Mouse (Mus musculus) cerebellum, adult 9-10 months (tissue): ENCODE results near the gene Trmt61a.
"Not testable (repeated sequence)": the region's sequence is repeated elsewhere in the genome, so short reads cannot be mapped to it uniquely, and the experiment has no call there.

Experiments used
- DNase-seq: peaks from one replicate; pipeline ENCODE4 v3.0.0; 2022

Trmt61a gene

DNA sequence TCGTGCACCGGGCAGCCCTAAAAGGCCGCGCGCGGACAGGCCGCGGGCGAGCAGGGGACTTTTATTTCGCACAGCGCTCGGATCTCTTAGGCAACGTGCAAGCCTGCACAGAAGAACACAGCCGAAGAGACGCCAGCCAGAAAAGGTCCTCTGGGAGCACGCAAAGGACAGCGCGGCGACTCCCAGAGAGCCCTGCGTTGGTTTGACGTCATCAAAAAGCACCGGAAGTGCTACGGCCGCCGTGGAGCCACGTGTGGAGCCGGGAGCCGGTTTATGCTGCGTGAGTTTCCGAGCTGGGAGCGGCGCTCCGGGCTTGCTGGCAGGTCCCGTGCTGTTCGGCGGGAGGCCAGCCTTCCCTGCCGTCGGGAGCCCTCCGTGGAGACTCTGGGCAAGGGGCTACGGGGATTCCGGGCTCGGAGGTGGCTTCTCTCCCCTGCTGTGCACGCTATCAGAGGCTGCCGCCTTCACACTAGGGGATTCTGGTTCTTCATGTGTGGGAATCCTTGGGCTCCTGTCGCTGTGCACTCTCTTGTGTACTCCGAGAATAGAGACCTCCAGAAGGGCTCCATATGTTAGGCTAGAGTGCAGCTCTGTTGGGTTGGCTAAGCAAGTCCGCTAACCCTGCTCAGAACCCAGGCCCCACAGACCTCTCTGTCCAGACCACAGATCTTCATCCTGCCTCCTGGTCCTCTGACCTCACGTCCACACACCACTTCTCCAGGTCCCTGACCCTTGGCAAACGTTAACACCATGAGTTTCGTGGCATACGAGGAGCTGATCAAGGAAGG, at the start of gene Trmt61a:
Gene Trmt61a (plus strand): TSS at position 224 of the 788 bp plus-strand sequence.
- peak; percentile 89 for DNase-seq

DNA sequence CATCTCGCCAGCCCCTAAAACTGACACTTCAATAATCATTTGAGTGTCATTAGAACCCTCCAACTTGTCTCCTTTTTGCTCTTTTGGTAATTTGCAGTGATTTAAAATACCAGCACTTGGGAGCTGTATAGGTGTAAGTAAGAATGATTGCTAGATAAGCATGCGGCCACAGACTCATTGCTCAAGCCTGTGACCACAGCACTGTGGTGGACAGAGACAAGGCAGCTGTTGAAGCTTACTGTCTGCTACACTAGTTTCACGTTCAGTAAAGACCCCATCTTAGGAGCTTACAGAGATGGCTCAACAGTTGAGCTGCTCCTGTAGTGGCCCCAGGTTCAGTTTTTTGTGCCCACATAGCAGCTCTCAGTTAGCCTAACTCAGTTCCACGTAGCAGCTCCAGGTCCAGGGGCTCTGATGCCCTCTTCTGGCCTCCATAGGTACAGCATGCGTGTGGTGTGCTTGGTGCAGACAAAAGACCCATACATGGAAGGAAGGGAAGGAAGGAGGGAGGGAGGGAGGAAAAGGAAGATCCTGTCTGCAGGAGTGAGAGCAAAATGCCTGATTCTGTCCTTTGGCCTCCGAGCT, 29.8 kb upstream of the Trmt61a start:
- DNase-seq = peak; percentile 70

DNA sequence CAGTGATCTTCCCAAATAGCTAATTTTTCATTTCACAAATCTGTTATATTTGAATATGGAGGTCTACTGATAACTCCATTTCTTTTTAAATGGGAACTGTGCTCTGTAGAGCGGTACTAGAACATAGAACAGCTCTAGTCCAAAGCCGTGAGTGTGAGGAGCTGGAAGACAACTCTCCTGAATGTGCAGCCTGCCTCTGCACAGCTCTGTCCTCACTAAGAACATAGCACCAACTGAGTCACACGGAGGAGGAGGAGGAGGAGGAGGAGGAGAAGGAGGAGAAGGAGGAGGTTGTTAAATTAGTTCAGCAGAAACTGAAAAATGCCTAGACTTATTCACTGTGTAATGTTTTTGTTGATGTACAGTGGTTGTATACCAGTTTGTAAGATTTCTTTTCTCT, 25.0 kb upstream of the Trmt61a start:
- no peak for DNase-seq

DNA sequence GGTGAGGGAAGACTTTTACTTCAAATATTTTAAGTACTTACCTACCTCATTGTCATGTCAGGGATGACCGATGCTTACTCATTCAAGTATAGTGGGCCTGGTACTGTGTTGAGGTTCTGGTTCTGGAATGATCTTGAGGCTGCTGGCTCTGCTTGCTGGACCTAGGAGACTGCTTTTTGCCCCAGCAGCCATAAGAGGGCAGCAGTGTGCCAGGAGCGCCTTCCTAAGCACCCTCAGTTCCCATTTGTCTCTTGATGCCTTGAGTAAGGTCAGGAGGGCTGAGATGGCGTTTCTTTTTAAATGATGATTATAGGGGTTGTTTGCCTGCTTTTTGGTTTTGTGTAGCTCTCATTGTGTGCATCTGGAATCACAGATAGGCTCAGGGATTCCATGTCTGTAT, 24.5 kb upstream of the Trmt61a start:
- peak; percentile 85 for DNase-seq

DNA sequence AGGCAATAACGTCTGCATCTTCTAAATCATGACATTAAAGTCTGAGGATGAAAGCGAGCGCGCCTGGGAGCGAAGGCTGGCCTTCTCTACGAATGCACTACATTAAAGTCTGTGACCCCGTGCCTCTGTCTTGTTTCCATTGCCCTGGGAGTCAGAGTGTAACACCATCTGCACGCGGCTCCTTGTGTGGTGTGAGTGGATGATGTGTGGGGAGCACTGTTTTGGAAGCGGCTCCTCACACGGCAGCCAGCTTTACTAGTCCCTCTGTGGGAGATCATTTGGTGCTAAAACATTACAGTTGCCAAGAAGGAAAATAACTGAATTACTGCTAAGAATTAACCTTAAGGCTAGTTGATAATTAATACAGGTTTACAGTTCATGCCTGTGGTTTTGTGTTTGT, 22.2 kb upstream of the Trmt61a start:
- DNase-seq = no peak

DNA sequence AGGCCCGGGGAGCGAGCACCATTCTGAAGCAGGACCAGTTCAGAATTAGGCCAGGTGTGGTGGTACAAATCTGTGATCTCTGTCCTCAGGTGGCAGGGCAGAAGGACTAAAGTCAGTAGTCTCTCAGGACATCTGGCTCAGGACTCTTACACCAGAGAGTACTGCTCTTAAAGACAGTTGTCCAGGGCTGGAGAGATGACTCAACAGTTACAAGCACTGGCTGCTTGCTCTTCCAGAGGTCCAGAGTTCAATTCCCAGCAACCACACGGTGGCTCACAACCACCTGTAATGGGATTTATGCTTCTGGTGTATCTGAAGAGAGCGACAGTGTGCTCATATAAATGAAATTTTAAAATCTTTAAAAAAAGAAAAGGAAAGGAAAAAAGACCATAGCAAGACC, 18.6 kb upstream of the Trmt61a start:
- no peak for DNase-seq

DNA sequence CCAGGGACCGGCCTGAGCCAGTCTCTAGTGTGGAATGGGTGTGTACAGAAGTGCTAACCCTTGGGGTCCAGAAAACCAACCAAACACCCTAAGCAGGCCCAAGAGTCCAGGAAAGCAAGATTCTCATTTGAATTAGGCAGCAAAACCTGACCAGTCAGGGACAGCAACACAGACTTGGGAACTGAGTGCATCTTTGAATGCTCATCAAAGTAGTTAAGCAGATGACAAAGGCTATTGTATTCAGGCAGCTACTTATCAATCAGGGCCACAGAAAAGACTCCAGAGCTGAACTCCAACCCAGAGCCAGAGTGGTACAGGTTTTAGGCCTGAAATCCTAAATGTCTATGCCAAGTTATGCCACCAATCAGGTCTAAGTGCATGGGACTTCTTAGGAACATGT, 17.3 kb upstream of the Trmt61a start:
- DNase-seq = no peak

DNA sequence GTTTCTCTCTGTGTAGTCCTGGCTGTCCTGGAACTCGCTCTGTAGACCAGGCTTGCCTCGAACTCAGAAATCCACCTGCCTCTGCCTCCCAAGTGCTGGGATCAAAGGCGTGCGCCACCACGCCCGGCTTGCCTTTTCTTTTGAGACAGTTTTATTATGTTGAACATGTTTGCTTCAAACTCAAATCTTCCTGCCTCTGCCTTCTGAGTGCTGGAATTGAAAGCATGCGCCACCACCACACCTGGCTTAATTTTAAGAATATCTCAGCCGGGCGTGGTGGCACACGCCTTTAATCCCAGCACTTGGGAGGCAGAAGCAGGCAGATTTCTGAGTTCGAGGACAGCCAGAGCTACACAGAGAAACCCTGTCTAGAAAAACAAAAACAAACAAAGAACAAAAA, 16.4 kb upstream of the Trmt61a start:
- DNase-seq = not testable (repeated sequence)

DNA sequence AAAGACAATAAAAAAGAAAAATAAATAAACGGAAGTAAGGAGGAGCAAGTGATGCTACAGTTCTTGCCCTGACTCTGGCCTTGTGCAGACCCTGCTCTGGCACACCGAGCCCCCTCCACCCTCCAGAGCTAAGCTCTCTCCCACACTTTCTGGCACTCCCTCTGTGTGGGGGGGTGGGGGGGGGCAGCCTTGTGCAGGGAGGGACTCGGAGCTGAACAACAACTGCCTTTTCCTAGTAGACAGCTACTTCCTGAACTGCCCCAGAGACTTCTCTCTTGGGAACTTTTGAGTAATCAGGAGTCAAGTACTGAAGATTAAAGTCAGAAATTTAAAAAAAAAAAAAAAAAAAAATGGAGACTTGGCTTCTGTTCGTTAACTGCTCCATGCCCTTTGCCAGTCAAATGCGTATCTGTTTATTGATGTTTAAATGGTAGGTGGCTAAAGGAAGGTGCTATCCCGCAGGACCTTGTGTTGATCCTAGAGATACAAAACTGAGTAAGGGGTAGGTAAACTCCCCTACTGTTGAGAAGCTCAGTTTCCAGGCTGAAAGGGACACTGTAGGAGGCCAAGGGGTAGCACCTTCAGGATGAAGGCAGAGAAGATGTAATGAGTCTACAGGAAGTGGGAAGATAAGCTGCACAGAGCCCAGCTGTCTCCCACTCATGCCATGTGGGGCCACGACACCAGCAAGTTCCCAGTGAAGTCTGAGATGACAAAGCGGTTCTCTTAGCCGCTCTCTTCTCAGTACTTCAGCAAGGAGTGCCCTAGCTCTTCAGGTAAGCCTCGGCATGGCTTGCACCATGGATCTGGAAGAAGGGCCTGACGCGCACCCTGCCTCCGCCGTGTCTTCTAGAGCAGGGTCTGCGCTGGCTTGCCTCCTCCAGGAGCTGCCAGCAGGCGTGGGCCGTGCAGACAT, 14.4 kb upstream of the Trmt61a start:
- no peak for DNase-seq

DNA sequence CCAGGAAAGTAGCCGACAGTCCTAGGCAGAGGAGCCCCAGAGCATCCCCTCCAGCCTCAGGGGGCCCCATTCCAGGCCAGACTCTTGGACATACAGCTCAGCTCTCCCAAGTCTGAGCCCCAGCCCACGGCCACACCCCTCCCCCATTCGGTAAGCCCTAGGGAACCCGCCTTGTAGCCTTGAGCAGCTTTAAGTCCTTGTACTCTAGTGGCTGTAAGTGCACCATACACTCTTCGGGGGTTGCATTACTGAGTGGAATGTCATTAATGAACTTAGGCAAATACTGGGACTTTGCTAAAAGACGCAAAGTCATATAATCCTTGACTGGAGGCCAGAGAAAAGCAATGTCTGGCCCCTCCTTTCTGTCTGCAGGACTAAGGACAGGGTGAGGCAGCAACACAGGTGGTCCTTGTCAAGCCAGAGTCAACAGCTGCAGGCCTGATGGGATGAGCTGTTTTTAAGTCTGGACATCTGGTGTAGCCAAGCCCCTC, 13.7 kb upstream of the Trmt61a start:
- peak; percentile 28 for DNase-seq

DNA sequence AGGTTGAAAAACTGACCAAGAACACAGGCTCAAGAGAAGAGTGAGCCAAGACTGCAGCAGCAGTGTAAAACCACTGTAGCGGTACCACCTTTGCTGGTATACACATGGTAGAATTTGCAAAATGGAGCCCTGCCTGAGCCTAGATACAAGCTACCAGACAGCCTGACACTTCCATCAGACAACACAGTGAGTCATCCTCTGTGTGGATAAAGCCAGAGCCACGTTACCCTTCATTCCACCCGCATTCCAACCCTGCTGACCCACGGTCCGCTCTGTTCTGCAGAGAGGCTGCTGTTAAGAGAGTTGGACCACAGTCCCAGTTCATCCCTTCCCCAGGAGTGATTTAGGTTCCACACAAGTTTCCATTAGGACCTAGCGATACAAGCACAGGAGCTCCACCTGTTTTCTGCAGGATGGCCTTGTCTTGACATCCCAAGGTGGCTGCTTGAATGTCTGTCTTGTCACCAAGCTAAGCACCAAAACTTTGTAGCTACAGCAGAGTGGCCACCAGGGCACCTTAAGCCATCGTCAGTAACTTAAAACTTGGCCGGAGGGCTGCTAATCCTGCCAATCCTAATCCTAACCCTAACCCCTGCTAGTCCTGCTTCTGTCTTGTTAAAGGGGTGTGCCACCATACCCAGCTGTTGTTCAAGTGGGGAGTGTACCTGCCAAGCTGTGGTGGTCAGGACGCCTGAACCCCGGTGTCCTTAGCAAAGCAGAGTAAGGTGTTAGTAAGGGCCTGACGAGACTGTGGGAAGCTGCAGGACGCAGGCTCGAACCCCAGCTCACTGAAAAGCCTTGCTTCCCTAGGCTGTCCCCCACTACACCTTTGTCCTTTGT, 12.6 kb upstream of the Trmt61a start:
- peak; percentile 15 for DNase-seq

DNA sequence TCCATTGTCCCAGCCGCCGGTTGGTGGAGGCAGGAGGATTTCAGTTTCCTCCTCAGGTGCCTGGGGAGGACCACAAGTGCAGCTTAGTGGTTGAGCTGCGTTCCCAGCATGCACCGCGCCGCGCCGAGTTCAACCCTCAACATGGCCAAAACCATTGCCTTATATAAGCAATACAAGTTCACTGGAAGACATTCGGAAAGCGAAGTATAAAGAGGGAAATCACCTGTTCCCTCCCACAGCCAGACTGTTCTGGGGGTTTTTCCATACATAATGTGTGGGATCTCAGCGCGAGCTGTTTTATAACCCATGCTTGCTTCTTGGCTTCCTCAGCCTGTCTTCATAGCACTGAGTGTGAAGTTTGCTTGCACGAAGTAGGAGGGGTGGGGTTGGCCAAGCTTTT, 11.5 kb upstream of the Trmt61a start:
- DNase-seq = no peak

DNA sequence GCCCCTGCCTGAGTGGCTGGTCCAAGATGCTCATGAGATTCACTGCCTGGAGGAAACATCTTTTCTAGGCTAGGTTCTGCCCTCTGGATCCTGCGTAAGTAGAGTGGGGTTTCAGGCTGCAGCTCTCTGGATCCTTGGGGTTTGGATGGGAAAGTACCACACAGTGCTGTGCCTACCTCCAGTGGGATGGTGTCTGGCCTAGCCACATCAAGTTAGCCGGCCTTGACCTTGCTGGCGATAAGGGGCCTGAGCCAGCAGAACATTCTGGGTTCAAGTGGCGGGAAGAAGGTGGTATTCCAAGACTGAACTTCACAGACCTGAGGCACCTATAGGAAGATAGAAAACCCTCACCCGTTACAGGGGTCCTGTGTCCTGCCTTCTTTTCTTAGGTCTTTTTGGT, 10.5 kb upstream of the Trmt61a start:
- peak; percentile 39 for DNase-seq

DNA sequence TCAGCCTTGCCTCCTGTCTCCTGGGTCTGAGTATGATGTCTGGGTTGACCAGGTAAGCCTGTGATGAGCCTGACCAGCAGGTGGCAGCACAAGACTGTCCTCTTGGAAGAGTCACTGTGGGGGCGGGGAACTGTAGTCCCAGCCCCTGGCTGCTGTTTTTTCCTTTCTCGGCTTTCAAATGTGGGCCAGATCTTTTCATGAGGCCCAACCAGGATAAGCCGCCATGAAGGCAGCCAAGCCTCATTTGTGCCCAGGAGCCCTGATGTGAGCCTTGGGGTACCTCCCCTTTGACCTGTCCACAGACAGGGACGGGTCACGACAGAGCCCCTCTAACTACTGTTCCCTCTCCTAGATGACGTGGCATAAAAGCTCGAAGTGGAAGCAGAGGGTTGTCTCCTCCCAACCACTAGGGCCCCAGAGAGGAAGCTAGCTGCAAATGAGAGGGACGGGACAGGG, 9.4 kb upstream of the Trmt61a start:
- DNase-seq = peak; percentile 98

DNA sequence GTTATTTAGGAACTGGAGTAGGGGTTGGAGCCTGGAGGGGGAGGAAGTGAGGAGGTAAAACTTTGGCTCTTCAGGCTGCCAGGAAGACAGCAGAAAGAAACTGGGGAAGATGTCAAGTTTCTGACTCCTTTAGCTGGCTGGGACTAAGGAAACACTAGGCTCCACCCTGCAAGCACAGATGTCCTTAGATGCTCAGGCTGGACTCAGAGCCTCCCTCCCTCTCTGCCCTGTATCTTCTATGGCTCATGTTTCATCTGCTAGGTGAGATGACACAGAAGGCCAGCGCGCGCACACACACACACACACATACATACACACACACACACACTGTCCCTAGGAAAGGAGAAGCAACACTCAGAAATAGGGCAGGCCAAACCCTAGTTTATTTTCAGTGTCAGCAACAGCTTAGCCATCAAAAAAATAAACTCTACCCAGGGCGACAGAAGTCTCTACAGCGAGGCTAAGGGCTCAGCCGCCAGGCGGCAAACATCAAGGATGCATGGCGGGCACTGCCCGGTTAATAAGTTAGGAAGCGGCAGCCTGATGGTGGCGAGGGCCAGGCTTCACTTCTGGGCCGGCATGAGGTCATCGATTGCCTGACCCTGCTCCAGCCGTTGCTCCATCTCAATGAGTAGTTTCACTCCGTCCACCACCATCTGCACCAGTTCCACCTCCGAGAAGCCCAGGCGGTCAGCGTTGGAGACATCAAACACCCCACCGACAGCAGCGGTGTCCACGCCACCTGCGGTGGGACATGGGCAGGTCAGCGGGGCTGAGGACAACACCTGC, 8.7 kb upstream of the Trmt61a start:
- DNase-seq = peak; percentile 63

DNA sequence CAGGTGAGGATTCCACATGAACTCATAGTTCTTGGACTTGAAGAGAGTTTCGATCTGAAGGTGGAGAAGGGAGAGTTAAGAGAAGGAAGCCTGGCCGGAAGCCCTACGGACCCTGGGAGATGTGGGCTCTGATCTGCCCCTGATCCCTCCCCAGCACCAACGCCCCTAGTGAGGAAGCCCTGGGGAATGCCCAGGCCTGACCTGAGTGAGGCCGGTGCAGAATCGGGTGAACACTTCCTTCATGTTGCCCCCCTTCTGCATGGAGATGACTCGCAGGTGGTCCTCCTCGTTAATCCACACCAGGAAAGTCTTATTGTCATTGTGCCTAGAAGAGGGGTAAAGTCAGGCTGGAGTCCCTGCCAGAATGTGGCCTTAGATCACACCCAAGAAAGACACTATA, 7.9 kb upstream of the Trmt61a start:
- DNase-seq = no peak

DNA sequence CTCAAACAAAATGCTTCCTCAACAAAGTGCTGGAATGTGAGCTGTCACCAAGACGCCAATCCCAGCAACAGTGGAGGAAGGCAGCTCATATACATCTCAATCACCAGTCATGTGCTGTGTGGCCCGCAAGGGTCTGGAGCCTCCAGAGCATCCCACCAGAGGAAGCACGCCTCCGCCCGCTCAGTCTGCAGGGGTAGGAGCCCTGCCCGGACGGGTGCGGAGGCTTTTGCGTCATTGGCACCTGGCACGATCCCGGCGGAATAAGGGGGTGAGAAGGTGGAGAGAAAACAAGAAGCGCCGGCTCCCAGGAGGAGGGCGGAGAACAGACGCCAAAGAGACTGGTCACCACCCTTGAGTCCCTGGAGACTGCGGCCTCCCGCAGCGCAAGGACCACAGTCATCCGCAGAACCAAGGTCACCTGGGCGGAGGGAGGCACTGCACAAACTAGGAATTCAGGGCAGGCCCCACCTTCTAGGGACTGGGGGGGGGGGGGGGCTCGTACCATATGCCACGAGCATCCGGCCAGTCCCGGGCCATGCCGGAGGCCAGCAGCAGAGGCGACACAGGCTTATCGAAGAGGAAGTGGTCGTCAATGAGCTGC, 7.4 kb upstream of the Trmt61a start:
- peak; percentile 91 for DNase-seq

DNA sequence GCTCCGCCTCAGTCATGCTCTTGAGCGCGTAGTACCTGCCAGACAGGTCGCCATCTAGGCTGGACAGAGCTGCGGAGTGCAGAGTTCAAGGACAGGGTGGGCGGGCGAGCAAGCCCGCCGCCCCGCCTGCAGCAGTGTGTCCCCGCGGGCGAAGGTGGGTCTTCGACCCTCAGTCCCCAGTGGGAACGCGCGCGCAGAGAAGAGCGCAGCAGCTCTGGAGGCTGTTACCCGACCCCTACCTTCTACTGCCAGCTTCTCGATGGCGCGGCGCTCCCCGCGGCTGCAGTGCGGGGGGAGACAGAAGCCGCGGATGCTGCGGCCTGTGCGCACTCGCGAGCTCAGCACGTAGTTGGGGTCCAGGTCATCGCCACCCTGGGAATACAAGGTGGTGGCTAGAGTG, 6.9 kb upstream of the Trmt61a start:
- DNase-seq = no peak

DNA sequence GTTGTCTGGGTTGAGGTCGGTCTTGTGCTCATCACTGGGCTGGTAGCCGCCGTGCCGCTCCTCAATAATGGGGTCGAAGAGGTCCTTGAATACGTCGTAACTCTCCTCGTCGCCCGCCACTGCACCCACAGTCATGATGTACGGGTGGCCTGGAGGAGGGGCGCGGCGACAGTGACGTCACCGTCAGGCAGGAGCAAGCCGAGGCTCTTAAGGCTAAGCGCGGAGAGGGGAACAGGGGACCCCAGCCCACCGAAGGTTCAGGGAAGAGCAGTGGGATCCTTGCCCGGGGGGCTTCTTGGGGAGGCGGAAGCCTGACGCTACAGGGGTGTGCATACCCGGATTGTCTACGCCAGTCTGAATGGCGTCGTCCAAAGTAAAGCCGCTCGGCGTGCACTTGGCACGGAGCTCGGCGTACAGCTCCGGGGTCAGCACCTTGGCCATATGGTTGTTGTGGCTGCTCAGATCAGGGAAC, 6.4 kb upstream of the Trmt61a start:
- DNase-seq = peak; percentile 87

DNA sequence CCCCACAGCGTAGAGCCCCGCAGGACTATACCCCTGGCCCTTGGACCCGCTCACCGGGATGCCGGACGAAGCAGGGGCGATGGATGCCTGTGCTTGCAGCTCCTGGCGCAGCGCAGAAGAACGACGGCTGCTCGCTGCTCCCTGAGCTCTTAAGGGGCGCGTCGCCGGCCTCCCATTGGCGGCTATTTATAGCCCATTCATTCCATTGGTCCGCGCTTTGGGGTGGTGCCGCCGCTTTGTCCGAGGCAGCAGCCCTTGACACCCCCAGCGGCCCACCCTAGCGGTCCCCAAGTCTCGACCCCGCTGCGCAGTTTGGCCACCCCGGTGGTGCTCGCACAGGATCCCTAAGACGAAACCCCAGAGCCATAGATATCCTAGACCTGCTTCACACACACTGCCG, 5.7 kb upstream of the Trmt61a start, which contains the start of gene Ckb:
Gene Ckb (minus strand): TSS at position 163 of the 400 bp plus-strand sequence.
- peak; percentile 95 for DNase-seq

DNA sequence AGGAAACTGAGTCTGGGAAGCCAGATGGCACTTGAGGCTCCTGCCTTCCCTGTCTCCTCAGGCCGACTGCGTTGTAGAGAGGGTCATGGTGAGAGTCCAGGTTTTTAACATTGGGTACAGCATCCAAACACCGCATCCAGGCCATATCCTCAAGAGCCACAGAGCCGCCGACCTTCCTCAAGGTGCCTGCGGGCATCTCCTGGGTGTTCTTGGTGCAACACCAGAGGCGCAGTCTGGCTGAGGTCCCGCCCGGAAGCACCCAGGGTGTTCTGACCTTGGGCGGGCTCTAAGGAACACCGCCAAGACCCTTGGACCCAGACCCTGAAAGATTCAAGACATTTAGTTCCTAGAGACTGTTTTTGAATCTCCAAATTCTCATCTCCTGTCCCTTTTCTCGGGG, 5.3 kb upstream of the Trmt61a start:
- no peak for DNase-seq
